Mouse (Mus musculus): ENCODE results near the gene Picalm. TPM values are rescaled to one million over a fixed set of nuclear protein-coding genes. Genes with fewer than 3 reads are reported as not detected.
A peak's percentile ranks its signal among the peaks of the same experiment; 100 is the strongest.
"Not testable (repeated sequence)": the region's sequence is repeated elsewhere in the genome, so short reads cannot be mapped to it uniquely, and the experiment has no call there.

The Picalm gene
- polyA plus RNA-seq, 1 experiment = 185 TPM

DNA sequence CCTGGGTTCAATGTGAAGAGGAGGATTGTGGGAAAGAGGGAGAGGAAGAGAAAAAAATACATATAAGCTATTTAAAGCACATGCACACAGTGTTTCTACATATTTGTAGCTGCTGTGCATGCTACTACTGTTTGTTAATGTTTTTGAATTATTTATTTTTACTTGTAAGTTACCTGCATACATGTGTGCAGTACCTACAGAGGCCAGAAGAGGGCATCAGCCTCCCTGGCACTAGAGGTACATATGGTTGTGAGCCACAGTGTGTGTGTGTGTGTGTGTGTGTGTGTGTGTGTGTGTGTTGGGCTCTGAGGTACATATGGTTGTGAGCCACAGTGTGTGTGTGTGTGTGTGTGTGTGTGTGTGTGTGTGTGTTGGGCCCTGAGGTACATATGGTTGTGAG lies 98.9 kb downstream of the Picalm start:
- peak; percentile 41; the same call in 1 of the 2 replicates for TF ChIP-seq CTCF (IDR thresholded peaks at IDR 0.05; ENCODE audit: control insufficient read depth, insufficient read depth, low read length)
- H3K27ac ChIP-seq (ENCODE audit: control insufficient read depth, insufficient read depth, low read depth, low read length, poor library complexity); H3K4me1 ChIP-seq (ENCODE audit: control insufficient read depth, insufficient read depth, low read length); H3K4me3 ChIP-seq (replicated peaks; ENCODE audit: control insufficient read depth, low read depth, low read length): not testable (repeated sequence)

DNA sequence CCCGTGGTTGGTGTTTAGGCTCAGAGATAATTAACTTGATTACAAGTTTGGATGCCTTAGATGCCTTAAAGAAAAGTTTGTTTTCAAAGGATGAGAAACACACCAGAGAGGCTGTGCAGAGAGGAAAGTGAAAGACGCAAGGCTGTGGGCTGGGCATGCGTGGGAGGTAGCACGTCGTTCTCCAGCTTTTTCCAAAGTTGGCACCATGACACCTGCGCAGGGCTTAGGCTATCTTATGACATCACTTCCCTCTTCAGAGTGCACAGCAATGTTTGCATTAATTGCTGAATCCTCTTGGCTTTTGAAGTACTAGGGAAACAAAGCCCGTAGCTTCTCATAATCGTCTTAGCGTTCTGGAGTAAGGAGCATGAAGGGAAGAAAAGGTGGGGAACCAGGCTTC lies 101.4 kb downstream of the Picalm start:
- H3K27ac ChIP-seq (ENCODE audit: control insufficient read depth, insufficient read depth, low read depth, low read length, poor library complexity) = no peak overlapping the region
- H3K4me3 ChIP-seq (replicated peaks; ENCODE audit: control insufficient read depth, low read depth, low read length) = no peak overlapping the region
- TF ChIP-seq CTCF (IDR thresholded peaks at IDR 0.05; ENCODE audit: control insufficient read depth, insufficient read depth, low read length) (no peak), POLR2A (IDR thresholded peaks at IDR 0.05; ENCODE audit: borderline replicate concordance, control insufficient read depth, low read depth, low read length) (no peak)
- 71% methylated on average over 9 of the region's 9 CpGs for WGBS
- no peaks in the 10 kb centered on the region for H3K4me1 ChIP-seq (ENCODE audit: control insufficient read depth, insufficient read depth, low read length)

DNA sequence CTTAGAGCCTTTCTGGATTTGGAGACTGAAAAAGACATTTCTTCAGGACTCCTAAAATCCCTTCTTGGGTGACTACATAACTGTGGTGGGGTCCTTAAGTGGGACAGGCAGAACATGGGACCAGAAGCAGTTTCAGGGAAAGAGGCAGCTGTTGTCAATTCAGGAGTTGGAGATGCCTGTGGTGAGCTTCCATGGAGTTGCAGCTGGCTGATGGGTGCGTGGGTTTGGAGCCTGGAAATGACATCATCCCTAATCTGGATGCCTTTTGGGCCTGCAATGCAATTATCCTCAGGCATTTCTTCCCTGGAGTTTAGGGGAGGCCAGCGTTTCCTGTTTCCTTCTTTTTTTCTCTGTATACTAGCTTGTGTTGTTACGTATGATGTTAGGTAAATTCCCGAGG lies 103.9 kb downstream of the Picalm start:
- no peak overlapping the region for H3K27ac ChIP-seq (ENCODE audit: control insufficient read depth, insufficient read depth, low read depth, low read length, poor library complexity)
- H3K4me1 ChIP-seq (ENCODE audit: control insufficient read depth, insufficient read depth, low read length) = no peaks in the 10 kb centered on the region
- H3K4me3 ChIP-seq (replicated peaks; ENCODE audit: control insufficient read depth, low read depth, low read length) = no peak overlapping the region
- TF ChIP-seq POLR2A (IDR thresholded peaks at IDR 0.05; ENCODE audit: borderline replicate concordance, control insufficient read depth, low read depth, low read length) = no peak
- TF ChIP-seq CTCF (IDR thresholded peaks at IDR 0.05; ENCODE audit: control insufficient read depth, insufficient read depth, low read length) = no peak
- 57% methylated on average over 4 of the region's 4 CpGs for WGBS

DNA sequence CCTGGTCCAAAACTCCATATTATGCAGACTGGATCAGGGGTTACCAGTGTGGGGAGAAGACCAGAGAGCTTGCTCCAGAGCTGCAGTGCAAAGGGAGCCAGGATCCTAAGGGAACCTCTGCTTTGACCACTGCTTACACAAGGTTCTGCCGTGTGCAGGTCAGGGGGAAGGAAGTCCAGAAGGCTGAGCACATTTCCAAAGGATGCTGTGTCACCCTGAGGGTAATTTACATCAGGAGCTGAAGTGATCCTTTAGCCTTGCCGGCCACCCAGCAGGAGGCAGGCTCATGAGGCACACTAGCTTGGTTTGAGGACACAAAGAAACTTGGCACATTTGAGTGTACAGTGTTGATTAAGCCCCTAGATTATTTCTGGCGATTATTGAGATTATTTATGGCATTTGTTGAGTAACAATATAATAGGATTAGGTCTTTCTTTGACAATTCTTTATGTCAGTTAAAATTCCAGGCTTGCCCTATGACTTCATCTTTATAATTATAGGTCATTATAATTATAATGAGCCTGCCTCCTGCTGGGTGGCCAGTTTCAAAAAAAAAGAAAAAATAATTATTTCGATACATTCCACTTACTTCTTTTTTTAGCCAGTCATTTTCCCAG lies 106.4 kb downstream of the Picalm start:
- 38% methylated on average over 4 of the region's 4 CpGs for WGBS
- TF ChIP-seq CTCF (IDR thresholded peaks at IDR 0.05; ENCODE audit: control insufficient read depth, insufficient read depth, low read length) (no peak), POLR2A (IDR thresholded peaks at IDR 0.05; ENCODE audit: borderline replicate concordance, control insufficient read depth, low read depth, low read length) (no peak)
- no peaks in the 10 kb centered on the region for H3K4me1 ChIP-seq (ENCODE audit: control insufficient read depth, insufficient read depth, low read length)

DNA sequence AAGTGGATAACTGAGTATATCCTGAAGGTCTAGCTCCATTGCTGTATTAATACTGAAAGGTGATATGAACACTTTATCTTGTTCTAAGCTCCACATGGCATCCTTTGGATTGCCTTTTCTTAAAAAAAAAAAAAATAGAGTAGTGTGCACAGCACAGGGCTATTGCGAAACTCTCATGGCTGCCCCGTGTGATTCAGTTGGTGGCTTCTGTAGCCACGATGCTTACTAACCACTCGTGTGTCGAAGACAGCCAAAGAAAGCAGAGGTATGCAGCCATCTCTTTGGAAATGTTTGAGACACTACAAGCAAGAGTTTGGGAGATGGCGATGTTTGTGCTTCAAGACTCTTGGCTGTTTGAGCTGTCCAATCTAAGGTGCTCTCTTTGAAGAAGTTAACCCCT lies 113.1 kb downstream of the Picalm start:
- 30% methylated on average over 6 of the region's 6 CpGs for whole genome bisulfite sequencing
- no peak overlapping the region for H3K4me3 ChIP-seq (replicated peaks; ENCODE audit: control insufficient read depth, low read depth, low read length)
- H3K4me1 ChIP-seq (ENCODE audit: control insufficient read depth, insufficient read depth, low read length) = no peaks in the 10 kb centered on the region; the same call in 1 of the 2 replicates
- TF ChIP-seq CTCF (IDR thresholded peaks at IDR 0.05; ENCODE audit: control insufficient read depth, insufficient read depth, low read length) (no peak), POLR2A (IDR thresholded peaks at IDR 0.05; ENCODE audit: borderline replicate concordance, control insufficient read depth, low read depth, low read length) (no peak)
- H3K27ac ChIP-seq (ENCODE audit: control insufficient read depth, insufficient read depth, low read depth, low read length, poor library complexity) = no peak overlapping the region

More for the DNA sequence above, 106.4 kb downstream of the Picalm start:
- H3K4me3 ChIP-seq (replicated peaks; ENCODE audit: control insufficient read depth, low read depth, low read length) = no peak overlapping the region
- H3K27ac ChIP-seq (ENCODE audit: control insufficient read depth, insufficient read depth, low read depth, low read length, poor library complexity) = no peak overlapping the region

DNA sequence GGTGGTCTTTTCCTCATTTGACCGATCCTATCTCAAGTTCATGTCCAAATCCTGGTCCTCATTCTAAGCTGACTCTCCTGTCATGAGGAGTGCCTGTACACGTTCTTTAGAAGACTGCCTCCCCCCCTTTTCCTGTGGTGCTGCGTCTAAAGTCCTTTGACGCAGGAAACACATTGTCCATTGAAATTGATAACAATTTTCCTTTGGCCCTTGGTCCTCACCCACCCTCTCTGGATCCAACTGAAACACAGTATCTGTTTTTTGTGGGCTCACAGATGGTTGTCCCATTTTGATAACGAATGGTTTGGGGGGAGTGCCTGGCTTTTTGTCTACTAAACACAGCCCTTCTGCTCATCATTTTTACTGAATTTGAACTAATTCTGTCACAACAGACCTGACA lies 113.6 kb downstream of the Picalm start:
- WGBS = 45% methylated on average over 5 of the region's 5 CpGs
- TF ChIP-seq POLR2A (IDR thresholded peaks at IDR 0.05; ENCODE audit: borderline replicate concordance, control insufficient read depth, low read depth, low read length) (no peak), CTCF (IDR thresholded peaks at IDR 0.05; ENCODE audit: control insufficient read depth, insufficient read depth, low read length) (no peak)
- Histone ChIP-seq H3K4me3 (replicated peaks; ENCODE audit: control insufficient read depth, low read depth, low read length) (no peak overlapping the region), H3K27ac (ENCODE audit: control insufficient read depth, insufficient read depth, low read depth, low read length, poor library complexity) (no peak overlapping the region), H3K4me1 (ENCODE audit: control insufficient read depth, insufficient read depth, low read length) (no peaks in the 10 kb centered on the region; the same call in 1 of the 2 replicates)

DNA sequence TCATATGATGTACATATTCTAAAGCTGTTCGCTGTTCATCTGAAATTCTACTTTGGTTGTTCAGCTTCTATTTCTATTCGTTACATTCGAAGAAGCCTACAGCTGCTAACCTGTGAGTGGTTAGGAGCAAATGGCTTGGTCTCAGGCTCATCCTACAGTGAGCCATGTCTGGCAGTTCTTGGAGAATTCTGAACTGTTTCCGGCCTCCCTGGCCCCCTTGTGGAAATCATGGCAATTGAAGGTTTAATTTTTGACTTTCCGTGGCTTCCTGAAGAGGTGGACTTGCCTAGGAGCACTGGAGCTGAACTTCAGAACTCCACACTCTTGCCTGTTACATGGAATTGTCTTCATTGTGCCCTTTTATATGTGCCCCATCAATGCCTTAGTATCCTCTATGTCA lies 122.9 kb downstream of the Picalm start:
- Histone ChIP-seq H3K4me1 (ENCODE audit: control insufficient read depth, insufficient read depth, low read length) (no peaks in the 10 kb centered on the region), H3K4me3 (replicated peaks; ENCODE audit: control insufficient read depth, low read depth, low read length) (no peak overlapping the region), H3K27ac (ENCODE audit: control insufficient read depth, insufficient read depth, low read depth, low read length, poor library complexity) (no peak overlapping the region)
- TF ChIP-seq POLR2A (IDR thresholded peaks at IDR 0.05; ENCODE audit: borderline replicate concordance, control insufficient read depth, low read depth, low read length) (no peak), CTCF (IDR thresholded peaks at IDR 0.05; ENCODE audit: control insufficient read depth, insufficient read depth, low read length) (no peak)
- 73% methylated on average over 5 of the region's 5 CpGs for whole genome bisulfite sequencing

DNA sequence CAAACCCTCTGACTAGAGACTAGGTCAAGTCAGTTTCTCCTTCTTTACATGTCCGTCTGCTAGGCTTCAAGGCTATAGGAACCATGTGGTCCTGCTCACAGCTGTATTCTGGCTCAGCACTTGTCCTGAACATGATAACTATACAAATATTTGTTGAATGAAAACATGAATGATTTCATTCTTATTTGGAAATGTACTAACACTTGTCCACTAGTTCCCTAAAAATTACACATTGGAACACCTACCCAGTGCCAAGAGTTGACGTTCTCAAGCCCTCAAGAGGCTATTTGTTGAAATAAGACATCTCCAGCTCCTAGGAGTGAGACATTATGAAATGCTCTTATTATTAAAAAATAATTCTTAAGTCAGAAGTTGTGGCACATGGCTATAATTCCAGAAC lies 128.7 kb downstream of the Picalm start:
- WGBS = 81% methylated on average over 2 of the region's 2 CpGs
- Histone ChIP-seq H3K4me3 (replicated peaks; ENCODE audit: control insufficient read depth, low read depth, low read length) (no peak overlapping the region), H3K27ac (ENCODE audit: control insufficient read depth, insufficient read depth, low read depth, low read length, poor library complexity) (no peak overlapping the region), H3K4me1 (ENCODE audit: control insufficient read depth, insufficient read depth, low read length) (no peaks in the 10 kb centered on the region)
- TF ChIP-seq CTCF (IDR thresholded peaks at IDR 0.05; ENCODE audit: control insufficient read depth, insufficient read depth, low read length) = no peak
- TF ChIP-seq POLR2A (IDR thresholded peaks at IDR 0.05; ENCODE audit: borderline replicate concordance, control insufficient read depth, low read depth, low read length) = no peak

DNA sequence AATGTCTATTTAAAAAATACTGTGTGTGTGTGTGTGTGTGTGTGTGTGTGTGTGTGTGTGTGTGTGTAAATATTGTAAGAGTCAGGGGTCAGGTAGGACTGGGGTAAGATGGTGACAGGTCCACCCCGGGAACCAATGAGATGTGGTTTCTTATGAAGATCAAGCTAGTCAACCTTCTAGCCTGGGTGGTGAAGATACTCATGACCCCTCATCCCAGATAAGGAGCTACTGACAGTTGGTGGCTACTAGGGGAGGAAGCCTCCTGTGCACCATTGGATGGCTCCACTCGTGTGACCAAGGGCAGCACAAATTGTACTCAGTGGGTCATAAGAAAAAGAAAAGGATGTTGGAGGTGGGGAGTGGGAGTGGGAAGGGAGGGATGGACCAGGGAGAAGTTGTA lies 129.9 kb downstream of the Picalm start:
- H3K4me3 ChIP-seq (replicated peaks; ENCODE audit: control insufficient read depth, low read depth, low read length) = no peak overlapping the region
- H3K27ac ChIP-seq (ENCODE audit: control insufficient read depth, insufficient read depth, low read depth, low read length, poor library complexity) = no peak overlapping the region
- no peaks in the 10 kb centered on the region for H3K4me1 ChIP-seq (ENCODE audit: control insufficient read depth, insufficient read depth, low read length)
- 57% methylated on average over 2 of the region's 2 CpGs for WGBS
- no peak for TF ChIP-seq CTCF (IDR thresholded peaks at IDR 0.05; ENCODE audit: control insufficient read depth, insufficient read depth, low read length)
- no peak for TF ChIP-seq POLR2A (IDR thresholded peaks at IDR 0.05; ENCODE audit: borderline replicate concordance, control insufficient read depth, low read depth, low read length)

All from bone marrow, adult 2 months (tissue).